Mouse (Mus musculus) neural tube, embryonic 13.5 days (tissue): ENCODE data around the gene Rhod. TPM values are rescaled to one million over a fixed set of nuclear protein-coding genes. Genes with fewer than 3 reads are reported as not detected.
A peak's percentile ranks its signal among the peaks of the same experiment; 100 is the strongest.
"Not testable (repeated sequence)": the region's sequence is repeated elsewhere in the genome, so short reads cannot be mapped to it uniquely, and the experiment has no call there.

ENCODE experiments used
- ATAC-seq: fragments of 200-750 bp; cut with Nextera tagmentation; 2 replicates; pipeline ENCODE4 v1.8.0; 2017; ENCODE audit warnings: low read depth, mild to moderate bottlenecking, moderate TSS enrichment, moderate library complexity
- H3K27ac ChIP-seq: fragments of 300-500 bp; sonication (generic); replicated peaks from 2 replicates; pipeline ENCODE4 v1.5.1; 2015; ENCODE audit warnings: moderate library complexity, mild to moderate bottlenecking, inconsistent platforms
- H3K27me3 ChIP-seq: fragments of 300-500 bp; sonication (generic); 2 replicates; pipeline ENCODE4 v1.6.1; 2015; ENCODE audit warnings: mild to moderate bottlenecking, inconsistent platforms
- H3K36me3 ChIP-seq: fragments of 300-500 bp; sonication (generic); 2 replicates; pipeline ENCODE4 v1.6.1; 2015; ENCODE audit warnings: mild to moderate bottlenecking, inconsistent platforms
- H3K4me1 ChIP-seq: fragments of 300-500 bp; sonication (generic); replicated peaks from 2 replicates; pipeline ENCODE4 v1.6.1; 2015; ENCODE audit warnings: inconsistent platforms
- H3K4me2 ChIP-seq: fragments of 300-500 bp; sonication (generic); 2 replicates; pipeline ENCODE4 v1.6.1; 2015; ENCODE audit warnings: inconsistent platforms, mild to moderate bottlenecking, moderate library complexity
- H3K4me3 ChIP-seq: fragments of 300-500 bp; sonication (generic); 2 replicates; pipeline ENCODE4 v1.5.1; 2015; ENCODE audit warnings: mild to moderate bottlenecking, inconsistent platforms
- H3K9ac ChIP-seq: fragments of 300-500 bp; sonication (generic); 2 replicates; pipeline ENCODE4 v1.6.1; 2015; ENCODE audit warnings: moderate library complexity, mild to moderate bottlenecking, inconsistent platforms
- H3K9me3 ChIP-seq: fragments of 300-500 bp; sonication (generic); 2 replicates; pipeline ENCODE4 v1.6.1; 2016; ENCODE audit warnings: inconsistent platforms
- WGBS: fragments of 180-500 bp; shearing (Covaris S2); methylation state at CpG from one replicate; pipeline ENCODE4 v1.1.7; 2015; 5-methylcytosine and 5-hydroxymethylcytosine counted together
- polyA plus RNA-seq: library from polyadenylated mRNA; unstranded; fragments of >200 nt; fragmentation: Nextera tagmentation; extraction: Ambion mirVana; gene quantifications from 2 replicates; pipeline ENCODE4 v1.2.1, GENCODE M21; 2015

Rhod gene
- polyA plus RNA-seq, 1 experiment from 2014 or later = 8.5 TPM

GRCm38 (mm10) chr19:4473549-4473948, 34.3 kb upstream of the Rhod start:
- H3K36me3 ChIP-seq = no peaks in the 10 kb centered on the region
- peaks cover 41% of the 10 kb centered on the region for H3K27me3 ChIP-seq
- H3K4me1 ChIP-seq = peaks cover 17% of the 10 kb centered on the region
- no peak overlapping the region for H3K4me2 ChIP-seq
- ATAC-seq = no peak
- no peak overlapping the region for H3K9ac ChIP-seq
- no peak overlapping the region for H3K27ac ChIP-seq
- no peak overlapping the region for H3K4me3 ChIP-seq
- H3K9me3 ChIP-seq = no peaks in the 10 kb centered on the region
- WGBS = 83% methylated on average over 5 of the region's 5 CpGs

DNA sequence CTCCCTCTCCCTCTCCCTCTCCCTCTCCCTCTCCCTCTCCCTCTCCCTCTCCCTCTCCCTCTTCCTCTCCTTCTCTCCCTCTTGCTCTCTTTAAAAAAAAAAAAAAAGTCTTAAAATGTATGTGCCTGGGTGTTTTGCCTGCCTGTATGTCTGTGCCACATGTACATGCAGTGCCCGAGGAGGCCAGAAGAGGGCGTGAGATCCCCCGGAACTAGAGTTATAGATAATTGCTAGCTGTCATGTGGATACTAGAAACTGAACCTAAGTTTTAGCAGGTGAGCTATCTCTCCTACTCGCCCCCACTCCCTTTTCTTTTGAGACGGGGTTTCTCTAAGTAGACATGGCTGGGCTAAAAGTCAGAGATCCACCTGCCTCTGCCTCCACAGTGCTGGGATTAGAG, 29.1 kb upstream of the Rhod start:
- Histone ChIP-seq H3K4me3 (no peak overlapping the region), H3K36me3 (no peaks in the 10 kb centered on the region), H3K4me2 (no peak overlapping the region), H3K9me3 (no peaks in the 10 kb centered on the region), H3K27ac (no peak overlapping the region), H3K9ac (no peak overlapping the region), H3K27me3 (no peaks in the 10 kb centered on the region), H3K4me1 (no peaks in the 10 kb centered on the region)
- WGBS = 31% methylated on average over 5 of the region's 5 CpGs
- no peak for ATAC-seq

- Histone ChIP-seq H3K4me1 (no peaks in the 10 kb centered on the region), H3K4me2 (no peak overlapping the region), H3K9me3 (no peaks in the 10 kb centered on the region), H3K36me3 (no peaks in the 10 kb centered on the region), H3K4me3 (no peak overlapping the region), H3K9ac (no peak overlapping the region), H3K27me3 (no peaks in the 10 kb centered on the region), H3K27ac (no peak overlapping the region)
- 87% methylated on average over 4 of the region's 4 CpGs for WGBS
- ATAC-seq = no peak
Observed at GRCm38 (mm10) chr19:4464666-4465065, 25.4 kb upstream of the Rhod start.

DNA sequence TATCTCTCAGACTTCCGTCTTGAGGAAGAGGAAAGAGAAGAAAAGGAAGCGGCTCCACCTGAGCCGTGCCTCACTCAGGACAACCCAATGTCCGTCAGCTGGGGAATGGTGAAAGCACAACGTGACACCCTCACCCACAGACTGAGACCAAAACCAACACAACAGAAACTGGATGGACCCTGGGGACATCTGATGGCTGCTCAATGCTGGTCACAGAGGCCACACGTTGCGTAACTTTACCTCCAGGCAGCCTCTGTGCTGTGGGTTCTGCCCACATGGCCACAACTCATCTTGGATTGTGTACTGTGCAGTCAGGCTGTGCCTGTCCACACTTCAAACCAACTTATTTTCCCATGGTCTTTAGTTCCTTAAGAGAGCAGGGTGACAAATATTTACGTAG, 22.7 kb upstream of the Rhod start:
- H3K4me1 ChIP-seq = no peaks in the 10 kb centered on the region
- 83% methylated on average over 8 of the region's 8 CpGs for WGBS
- H3K36me3 ChIP-seq = no peaks in the 10 kb centered on the region
- no peak overlapping the region for H3K4me2 ChIP-seq
- H3K27me3 ChIP-seq = no peaks in the 10 kb centered on the region
- no peak overlapping the region for H3K9ac ChIP-seq
- H3K9me3 ChIP-seq = no peaks in the 10 kb centered on the region
- H3K27ac ChIP-seq = no peak overlapping the region
- no peak overlapping the region for H3K4me3 ChIP-seq
- no peak for ATAC-seq

- Histone ChIP-seq H3K4me2 (no peak overlapping the region), H3K9ac (no peak overlapping the region), H3K27me3 (no peaks in the 10 kb centered on the region), H3K4me3 (no peak overlapping the region), H3K4me1 (peaks cover 7% of the 10 kb centered on the region; the same call in 1 of the 2 replicates), H3K27ac (no peak overlapping the region), H3K9me3 (no peaks in the 10 kb centered on the region), H3K36me3 (no peaks in the 10 kb centered on the region)
- no peak for ATAC-seq
- WGBS = 12% methylated on average over 11 of the region's 11 CpGs
Observed at GRCm38 (mm10) chr19:4456227-4456626, 17.0 kb upstream of the Rhod start.

- peaks cover 7% of the 10 kb centered on the region; the same call in 1 of the 2 replicates for H3K4me1 ChIP-seq
- H3K9me3 ChIP-seq = no peaks in the 10 kb centered on the region
- H3K27ac ChIP-seq = no peak overlapping the region
- H3K4me2 ChIP-seq = no peak overlapping the region
- H3K9ac ChIP-seq = no peak overlapping the region
- no peaks in the 10 kb centered on the region for H3K36me3 ChIP-seq
- WGBS = 76% methylated on average over 15 of the region's 15 CpGs
- ATAC-seq = no peak
- no peak overlapping the region for H3K4me3 ChIP-seq
- H3K27me3 ChIP-seq = no peaks in the 10 kb centered on the region
Observed at GRCm38 (mm10) chr19:4455071-4455800, 16.0 kb upstream of the Rhod start.

- not testable (repeated sequence) for H3K4me2 ChIP-seq, H3K27me3 ChIP-seq, H3K36me3 ChIP-seq, ATAC-seq, H3K27ac ChIP-seq, H3K4me1 ChIP-seq, H3K4me3 ChIP-seq, H3K9ac ChIP-seq, H3K9me3 ChIP-seq
- 64% methylated on average over 1 of the region's 1 CpGs for whole genome bisulfite sequencing
Observed at GRCm38 (mm10) chr19:4454040-4454439, 14.8 kb upstream of the Rhod start.

DNA sequence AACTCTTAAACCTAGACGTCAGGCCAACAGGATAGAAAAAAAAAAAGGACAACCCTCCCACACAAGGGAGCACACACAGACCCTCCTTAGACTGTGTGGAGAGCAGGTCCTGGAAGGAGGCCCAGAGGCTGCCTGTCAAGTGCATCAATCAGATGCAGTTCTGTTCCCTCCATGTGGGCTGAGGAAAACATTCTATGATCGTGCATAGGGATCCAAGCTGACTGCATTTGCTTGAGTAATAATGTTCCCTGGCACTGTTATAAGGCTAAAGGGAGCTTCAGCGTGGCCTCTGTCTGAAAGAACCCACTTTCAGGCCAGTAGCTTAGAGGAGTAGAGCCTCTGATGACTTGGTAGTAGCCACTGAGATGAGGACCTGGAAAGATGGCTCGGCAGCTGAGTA, 13.3 kb upstream of the Rhod start:
- Histone ChIP-seq H3K27me3 (no peaks in the 10 kb centered on the region), H3K9me3 (no peaks in the 10 kb centered on the region), H3K4me2 (no peak overlapping the region), H3K4me3 (no peak overlapping the region), H3K4me1 (peaks cover 7% of the 10 kb centered on the region; the same call in 1 of the 2 replicates), H3K9ac (0 out of 2 replicates have a peak overlapping the region, but pooled peaks have one; percentile 23), H3K36me3 (no peaks in the 10 kb centered on the region), H3K27ac (no peak overlapping the region)
- no peak for ATAC-seq
- WGBS = 51% methylated on average over 4 of the region's 4 CpGs

GRCm38 (mm10) chr19:4451965-4452364, 12.7 kb upstream of the Rhod start:
- Histone ChIP-seq H3K9ac (peak overlapping the region; percentile 23; the same call in 1 of the 2 replicates), H3K9me3 (no peaks in the 10 kb centered on the region), H3K4me1 (peaks cover 7% of the 10 kb centered on the region; the same call in 1 of the 2 replicates), H3K36me3 (no peaks in the 10 kb centered on the region), H3K27ac (no peak overlapping the region), H3K27me3 (no peaks in the 10 kb centered on the region), H3K4me3 (no peak overlapping the region), H3K4me2 (no peak overlapping the region)
- 31% methylated on average over 5 of the region's 5 CpGs for WGBS
- ATAC-seq = no peak

DNA sequence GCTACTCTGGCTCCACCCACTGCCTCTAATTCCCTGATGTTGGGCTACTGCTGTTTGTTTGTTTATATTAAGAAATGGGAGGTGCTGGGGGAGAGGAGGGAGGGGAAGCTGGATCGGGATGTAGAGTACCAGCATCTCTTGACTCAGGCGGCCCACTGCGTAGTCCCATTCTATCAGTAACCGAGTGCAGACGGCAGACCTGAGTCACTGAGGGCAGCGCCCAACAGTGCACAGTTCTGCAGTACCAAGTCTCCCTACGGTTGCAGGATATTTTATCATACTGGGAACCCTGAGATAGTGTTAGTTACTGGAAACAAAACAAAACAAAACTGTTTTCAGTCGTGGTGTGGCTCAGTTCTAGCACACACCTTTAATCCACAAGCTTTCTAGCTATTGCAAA, 11.9 kb upstream of the Rhod start:
- ATAC-seq = no peak
- H3K4me1 ChIP-seq = peaks cover 7% of the 10 kb centered on the region; the same call in 1 of the 2 replicates
- H3K9ac ChIP-seq = no peak overlapping the region
- H3K4me2 ChIP-seq = no peak overlapping the region
- H3K36me3 ChIP-seq = no peaks in the 10 kb centered on the region
- WGBS = 76% methylated on average over 8 of the region's 8 CpGs
- no peaks in the 10 kb centered on the region for H3K9me3 ChIP-seq
- no peaks in the 10 kb centered on the region for H3K27me3 ChIP-seq
- no peak overlapping the region for H3K4me3 ChIP-seq
- H3K27ac ChIP-seq = no peak overlapping the region

DNA sequence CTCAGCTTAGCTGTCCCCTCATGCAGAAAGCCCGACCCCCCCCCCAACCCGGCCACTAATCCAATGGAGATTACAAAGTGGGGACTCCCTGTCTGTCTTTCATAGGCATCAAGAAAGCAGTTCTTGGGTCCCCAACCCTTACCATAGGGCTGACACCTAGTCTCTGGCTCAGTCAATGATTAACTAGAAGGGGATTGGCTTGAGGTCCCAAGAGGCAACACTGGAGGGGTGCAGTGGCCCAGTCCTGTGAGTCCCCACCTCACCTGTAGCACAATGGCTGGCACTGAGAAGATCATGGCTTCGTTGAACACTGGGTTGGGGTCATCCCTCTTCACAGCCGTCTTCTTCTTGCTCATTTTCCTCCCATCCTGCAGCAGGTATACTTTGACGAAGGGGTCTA, 11.4 kb upstream of the Rhod start:
- 72% methylated on average over 5 of the region's 5 CpGs for WGBS
- ATAC-seq = no peak
- no peak overlapping the region for H3K27ac ChIP-seq
- H3K9ac ChIP-seq = no peak overlapping the region
- H3K36me3 ChIP-seq = no peaks in the 10 kb centered on the region
- no peak overlapping the region for H3K4me3 ChIP-seq
- H3K27me3 ChIP-seq = no peaks in the 10 kb centered on the region
- peaks cover 7% of the 10 kb centered on the region; the same call in 1 of the 2 replicates for H3K4me1 ChIP-seq
- H3K9me3 ChIP-seq = no peaks in the 10 kb centered on the region
- H3K4me2 ChIP-seq = no peak overlapping the region

- WGBS = 90% methylated on average over 9 of the region's 9 CpGs
- H3K4me3 ChIP-seq = no peak overlapping the region
- ATAC-seq = no peak
- H3K4me1 ChIP-seq = peaks cover 7% of the 10 kb centered on the region; the same call in 1 of the 2 replicates
- H3K27ac ChIP-seq = no peak overlapping the region
- no peak overlapping the region for H3K4me2 ChIP-seq
- no peak overlapping the region for H3K9ac ChIP-seq
- H3K36me3 ChIP-seq = no peaks in the 10 kb centered on the region
- no peaks in the 10 kb centered on the region for H3K27me3 ChIP-seq
- no peaks in the 10 kb centered on the region for H3K9me3 ChIP-seq
Observed at GRCm38 (mm10) chr19:4449230-4449629, 10.0 kb upstream of the Rhod start.

- 87% methylated on average over 9 of the region's 9 CpGs for WGBS
- Histone ChIP-seq H3K27me3 (no peaks in the 10 kb centered on the region), H3K9ac (no peak overlapping the region), H3K4me1 (peaks cover 7% of the 10 kb centered on the region; the same call in 1 of the 2 replicates), H3K4me3 (no peak overlapping the region), H3K27ac (no peak overlapping the region), H3K4me2 (no peak overlapping the region), H3K9me3 (no peaks in the 10 kb centered on the region), H3K36me3 (no peaks in the 10 kb centered on the region)
- no peak for ATAC-seq
Observed at GRCm38 (mm10) chr19:4447445-4447844, 8.2 kb upstream of the Rhod start.
